18 mouse cellular contexts compared by ENCODE assay signal in the genomic region with DNA sequence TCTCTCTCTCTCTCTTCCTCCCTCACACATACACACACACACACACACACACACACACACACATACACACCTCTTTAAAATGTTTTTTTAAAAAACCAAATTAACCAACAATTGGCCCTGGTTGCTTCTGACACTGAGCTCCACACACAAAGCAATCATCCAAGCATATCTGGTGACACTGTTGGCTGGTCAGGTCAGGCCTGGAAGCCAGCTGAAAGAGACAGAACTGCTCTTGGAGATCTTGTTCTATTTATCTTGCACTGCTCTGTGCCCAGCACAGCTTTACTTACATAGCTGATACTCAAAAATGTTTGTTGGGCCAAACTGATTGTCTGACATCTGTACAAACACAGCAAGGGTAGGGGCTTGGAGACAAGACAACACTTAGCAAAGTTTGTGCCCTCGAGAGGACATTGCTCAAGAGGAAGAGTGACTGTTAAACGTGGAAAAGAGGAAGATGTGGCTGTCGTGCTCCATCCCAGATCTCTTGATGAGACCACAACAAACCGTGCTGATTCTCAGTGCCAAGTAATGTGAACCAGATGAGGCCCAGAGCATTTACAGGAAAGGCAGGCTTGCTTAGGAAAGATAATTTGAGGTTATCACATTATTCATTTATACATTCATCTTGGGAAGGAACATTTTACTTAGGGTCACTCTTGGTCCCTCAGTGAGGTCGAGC. TPM values are rescaled to one million over a fixed set of nuclear protein-coding genes. Genes with fewer than 3 reads are reported as not detected.
DNase-seq lines count a peak whose midpoint lies in the region; ATAC-seq lines count a peak whose summit lies in the region.
"Had no signal": no experiment of that assay in that cellular context is flagged by ENCODE, and none has a peak within 500 bp of the region (broad histone marks: within the 10 kb centered on the region; RNA-seq: fewer than 3 reads in every experiment).

No protein-coding gene starts in this region.

- peak; percentile 63; the same call in 1 of the 2 replicates for ATAC-seq in kidney, embryonic 16.5 days (ENCODE audit: low FRiP score, low TSS enrichment)
- ATAC-seq in common myeloid progenitor, adult 5-6 weeks (replicated peaks; ENCODE audit: low read depth, poor library complexity, severe bottlenecking): peak; percentile 93
- peak; percentile 90 for ATAC-seq in granulocyte monocyte progenitor cell, adult 5-6 weeks (replicated peaks; ENCODE audit: poor library complexity, severe bottlenecking)
- ATAC-seq: forebrain, embryonic 15.5 days had no signal

- H3K9me3 ChIP-seq in kidney, embryonic 16.5 days (ENCODE audit: low read length): no peaks in the 10 kb centered on the region
- H3K9me3 ChIP-seq: forebrain, embryonic 15.5 days; G1E; heart, embryonic 10.5 days; neural tube, embryonic 15.5 days had no signal

- WGBS in kidney, embryonic 16.5 days: 53% methylated on average over 5 of the region's 5 CpGs

- no peak overlapping the region for H3K4me3 ChIP-seq in kidney, embryonic 16.5 days (ENCODE audit: low read length)
- H3K4me3 ChIP-seq: forebrain, embryonic 15.5 days; heart, embryonic 10.5 days; neural tube, embryonic 15.5 days had no signal

- no peak overlapping the region for H3K4me2 ChIP-seq in kidney, embryonic 16.5 days (replicated peaks; ENCODE audit: low read depth, low read length)
- H3K4me2 ChIP-seq: forebrain, embryonic 15.5 days; neural tube, embryonic 15.5 days had no signal

- H3K9ac ChIP-seq in kidney, embryonic 16.5 days (replicated peaks; ENCODE audit: low read length): no peak overlapping the region
- H3K9ac ChIP-seq: forebrain, embryonic 15.5 days; neural tube, embryonic 15.5 days had no signal

- DNase-seq in kidney, postnatal 10 days: no peak
- DNase-seq in adrenal gland, postnatal 10 days: no peak
- DNase-seq in left cerebral cortex, adult 9 months (ENCODE audit: low spot score in 2 of 2): no peak
- DNase-seq in lung, adult 18-20 months: no peak
- DNase-seq: adrenal gland, postnatal 36 days; cerebellum, postnatal 14 days; heart, postnatal 14 days; kidney, postnatal 14 days; lung, adult 2 months; right cerebral cortex, adult 18-20 months; thymus, postnatal 36 days had no signal

- no peaks in the 10 kb centered on the region for H3K27me3 ChIP-seq in kidney, embryonic 16.5 days (ENCODE audit: insufficient read depth, low read length)
- H3K27me3 ChIP-seq: forebrain, embryonic 15.5 days; neural tube, embryonic 15.5 days had no signal

- H3K4me1 ChIP-seq in kidney, embryonic 16.5 days (ENCODE audit: insufficient read depth, low read length): no peaks in the 10 kb centered on the region
- H3K4me1 ChIP-seq: forebrain, embryonic 15.5 days; heart, embryonic 10.5 days; neural tube, embryonic 15.5 days had no signal

- no peaks in the 10 kb centered on the region for H3K36me3 ChIP-seq in kidney, embryonic 16.5 days (ENCODE audit: insufficient read depth, low read length)
- H3K36me3 ChIP-seq: forebrain, embryonic 15.5 days; G1E; heart, embryonic 10.5 days; neural tube, embryonic 15.5 days had no signal

- no peak overlapping the region for H3K27ac ChIP-seq in kidney, embryonic 16.5 days (ENCODE audit: low read length)
- H3K27ac ChIP-seq: forebrain, embryonic 15.5 days; heart, embryonic 10.5 days; neural tube, embryonic 15.5 days had no signal

RNA-seq across cellular contexts. Expression of a gene that starts 25.6 kb away (rescaled TPM):
- polyA plus RNA-seq in kidney, embryonic 16.5 days (2015; fragmentation: Nextera tagmentation; extraction: Ambion mirVana): 307 and 308 TPM in 2 replicates
- 292 and 293 TPM in 2 replicates for total RNA-seq in common myeloid progenitor, adult 5-6 weeks (2017)
- 316 and 354 TPM in 2 replicates for total RNA-seq in granulocyte monocyte progenitor cell, adult 5-6 weeks (2014; fragmentation: Nextera tagmentation)
- 429 and 473 TPM in 2 replicates for total RNA-seq in granulocyte monocyte progenitor cell, adult 5-6 weeks (2017)
- 100 to 1,000 TPM; 174 to 190 TPM for total RNA-seq in adrenal gland, postnatal 10 days (2021)
